Mouse (Mus musculus): ENCODE results near the gene Fgf5.

Gene Fgf5

DNA sequence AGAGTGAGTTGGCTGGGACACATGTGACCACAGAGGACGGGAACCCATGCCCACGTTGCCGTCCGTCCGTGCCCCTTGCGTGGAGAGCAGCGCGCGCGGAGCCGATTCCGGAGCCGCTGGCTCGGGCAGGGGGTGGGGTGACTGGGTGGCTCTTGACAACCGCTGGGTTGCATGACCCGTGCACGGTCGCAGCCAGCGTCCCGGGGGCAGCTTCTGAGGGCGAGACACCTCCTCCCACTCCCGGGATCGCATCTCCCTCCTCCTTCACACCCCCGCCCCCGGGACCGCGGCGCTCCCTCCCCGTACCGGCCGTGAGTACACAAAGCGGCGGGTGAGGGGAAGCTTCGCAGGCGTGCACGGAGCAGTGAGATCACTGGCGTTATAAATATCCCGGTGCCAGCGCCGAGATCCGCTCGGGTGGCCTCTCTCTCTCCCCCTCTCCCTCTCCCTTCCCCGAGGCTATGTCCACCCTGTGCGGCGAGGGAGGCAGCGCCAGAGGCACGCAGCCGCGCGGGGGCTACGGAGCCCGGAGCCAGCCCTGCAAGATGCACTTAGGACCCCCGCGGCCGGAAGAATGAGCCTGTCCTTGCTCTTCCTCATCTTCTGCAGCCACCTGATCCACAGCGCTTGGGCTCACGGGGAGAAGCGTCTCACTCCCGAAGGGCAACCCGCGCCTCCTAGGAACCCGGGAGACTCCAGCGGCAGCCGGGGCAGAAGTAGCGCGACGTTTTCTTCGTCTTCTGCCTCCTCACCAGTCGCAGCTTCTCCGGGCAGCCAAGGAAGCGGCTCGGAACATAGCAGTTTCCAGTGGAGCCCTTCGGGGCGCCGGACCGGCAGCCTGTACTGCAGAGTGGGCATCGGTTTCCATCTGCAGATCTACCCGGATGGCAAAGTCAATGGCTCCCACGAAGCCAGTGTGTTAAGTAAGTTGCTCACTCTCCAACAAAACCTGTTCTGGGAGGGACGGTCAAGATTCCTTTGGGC lies at the start of gene Fgf5:
Fgf5 (plus strand) TSS at position 347 of the 984 bp plus-strand sequence.
- DNase-seq (ENCODE audit: low spot score): peak; percentile 63

DNA sequence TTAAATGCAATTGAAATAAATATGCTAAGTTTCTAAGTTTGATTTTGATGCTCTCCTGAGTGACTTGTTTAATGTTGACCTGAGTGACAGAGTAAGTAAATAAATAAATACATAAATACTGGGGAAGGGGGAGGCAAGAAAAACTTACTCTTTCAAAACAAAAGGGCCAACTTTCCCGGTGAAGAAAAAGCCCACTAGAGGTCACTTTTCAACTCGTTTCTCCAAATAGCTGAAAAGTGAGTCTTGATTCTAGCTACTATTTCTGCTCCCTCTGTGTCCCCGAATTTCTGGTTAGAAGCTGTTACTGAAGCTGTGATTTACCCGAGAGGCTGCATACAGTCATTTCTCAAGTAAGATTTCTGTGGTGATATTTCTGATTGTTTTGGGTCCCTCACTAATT lies 41.5 kb upstream of the Fgf5 start:
- DNase-seq (ENCODE audit: low spot score): no peak

DNA sequence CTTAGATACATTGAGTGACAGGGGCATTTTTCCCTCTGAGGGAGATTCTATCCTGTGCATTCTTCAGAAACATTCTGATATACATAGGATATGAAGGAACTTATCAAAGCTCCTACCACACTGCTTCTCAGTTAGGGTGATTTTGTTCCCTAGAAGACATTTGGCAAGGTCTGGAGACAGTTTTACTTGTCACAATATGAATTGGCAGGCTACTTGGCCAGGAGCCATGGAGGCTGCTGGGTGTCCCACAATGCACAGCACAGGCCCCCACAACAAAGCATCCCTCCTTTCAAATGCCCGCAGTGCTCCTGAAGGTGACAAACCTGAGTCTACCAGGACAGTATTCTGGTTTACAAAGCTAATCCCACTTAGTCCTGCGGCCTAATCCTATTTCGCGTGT lies 32.0 kb upstream of the Fgf5 start:
- no peak for DNase-seq (ENCODE audit: low spot score)

DNA sequence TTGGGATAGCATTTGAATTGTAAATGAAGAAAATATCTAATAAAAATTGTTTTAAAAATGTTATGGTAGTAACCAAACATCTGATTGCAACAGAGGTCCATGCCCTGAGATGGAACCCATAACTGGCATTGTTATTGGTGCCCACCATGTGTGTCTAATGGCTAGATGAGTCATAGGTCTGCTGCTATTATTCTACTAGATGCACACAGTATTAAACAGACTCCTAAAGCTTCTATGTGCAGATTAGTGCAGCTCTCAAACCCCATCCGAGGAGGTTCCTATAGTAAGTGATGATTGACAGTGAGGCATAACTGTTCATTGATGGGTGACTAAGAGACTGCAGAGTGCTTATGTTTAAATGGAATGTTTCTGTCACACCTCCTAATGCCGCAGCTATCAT lies 27.3 kb upstream of the Fgf5 start:
- DNase-seq (ENCODE audit: low spot score): no peak

DNA sequence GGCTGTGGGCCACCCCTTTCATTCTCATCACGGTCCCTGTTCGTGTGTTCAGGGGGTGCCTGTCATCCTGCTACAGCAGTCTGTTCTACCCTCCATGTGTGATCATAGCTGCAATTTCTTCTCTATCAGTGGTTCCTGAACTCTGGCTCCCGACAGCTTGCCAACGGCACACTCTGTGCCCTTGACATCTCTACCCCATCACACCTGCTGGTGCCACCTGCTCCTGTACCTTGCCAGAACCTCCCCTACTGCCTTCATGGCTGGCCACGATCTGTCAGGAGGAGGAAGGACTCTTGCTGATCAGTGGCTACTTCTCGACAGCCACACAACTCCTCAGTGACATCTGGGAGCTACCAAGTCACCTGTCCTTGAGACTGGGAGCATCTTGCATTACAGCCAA lies 24.5 kb upstream of the Fgf5 start:
- no peak for DNase-seq (ENCODE audit: low spot score)

DNA sequence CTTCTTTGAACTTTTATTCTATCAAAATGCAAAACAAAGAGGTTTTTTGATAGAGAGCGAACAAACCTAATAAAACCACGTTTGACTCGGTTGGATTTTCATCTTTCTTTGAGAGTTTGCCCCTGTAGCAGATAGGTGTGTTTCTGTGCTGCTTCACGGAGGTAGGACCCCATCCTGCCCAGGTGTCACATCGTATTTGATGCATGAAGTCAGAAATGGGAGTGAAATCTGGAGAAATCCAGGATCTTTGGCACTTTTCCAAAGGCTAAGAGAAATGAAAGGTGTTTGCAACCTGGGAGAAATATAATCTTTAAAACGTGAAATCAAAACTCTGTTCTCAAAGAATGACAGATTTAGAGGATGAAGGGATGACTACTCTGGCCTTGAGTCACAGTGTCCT lies 15.5 kb upstream of the Fgf5 start:
- no peak for DNase-seq (ENCODE audit: low spot score)

DNA sequence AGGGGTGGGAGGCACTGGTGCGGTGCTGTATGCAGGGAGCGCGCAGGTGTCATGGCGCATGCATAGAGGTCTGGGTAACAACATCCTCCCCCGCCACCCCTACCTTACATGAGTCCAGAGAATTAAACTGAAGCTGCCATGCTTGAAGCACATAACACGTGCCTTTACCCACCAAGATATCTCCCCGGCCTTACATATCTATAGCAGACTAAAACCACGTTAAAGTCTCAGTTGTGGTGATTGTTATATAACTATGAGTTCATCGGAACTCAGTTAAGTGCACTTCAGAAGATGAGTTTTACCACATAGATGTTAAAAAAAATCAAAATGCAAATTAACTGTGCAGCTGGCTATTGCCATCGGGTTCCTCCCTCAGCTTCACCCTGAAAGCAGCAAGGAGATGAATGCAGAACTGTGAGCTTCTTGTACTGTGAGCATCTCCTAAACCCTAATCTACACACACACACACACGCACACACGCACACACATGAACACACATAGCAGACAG lies 12.6 kb upstream of the Fgf5 start:
- DNase-seq (ENCODE audit: low spot score): no peak

DNA sequence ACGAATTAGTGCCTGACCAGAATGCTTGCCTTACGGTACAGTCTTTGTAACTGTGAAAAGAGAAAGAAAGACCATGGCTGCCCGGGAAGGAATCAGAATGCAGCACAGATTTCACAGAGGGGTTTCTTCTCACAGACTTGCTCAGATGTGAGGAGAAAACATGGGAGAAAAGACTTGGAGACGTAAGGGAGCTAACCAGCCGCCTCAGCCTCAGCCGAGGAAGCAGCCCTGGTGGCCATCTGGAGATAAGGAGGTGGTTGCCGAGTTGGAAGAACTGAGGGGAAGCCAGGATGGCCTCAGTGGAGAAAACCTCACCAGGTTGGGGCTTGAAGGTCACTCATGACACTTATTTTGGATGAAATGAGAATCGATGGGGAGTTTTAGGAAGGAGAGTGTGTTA lies 8.7 kb upstream of the Fgf5 start:
- no peak for DNase-seq (ENCODE audit: low spot score)

DNA sequence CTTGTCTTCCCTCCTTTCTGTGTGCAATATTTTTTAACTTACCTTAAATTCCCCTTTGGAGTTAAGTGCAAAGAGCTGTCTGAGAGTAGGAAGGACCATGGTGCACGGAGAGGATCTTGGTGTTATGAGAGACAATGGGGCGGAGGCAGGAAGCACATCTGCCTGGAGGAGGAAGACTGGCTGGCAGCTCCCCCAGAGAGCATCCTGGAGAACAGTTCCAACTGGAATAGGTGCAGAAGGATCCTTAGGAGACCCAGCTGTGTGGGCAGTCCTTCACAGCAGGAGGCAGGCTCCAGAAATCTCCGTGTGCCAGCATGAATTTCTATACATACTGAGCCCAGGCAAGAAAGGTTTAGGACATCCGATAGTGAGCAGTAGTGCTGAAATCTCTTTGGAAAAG lies 8.0 kb upstream of the Fgf5 start:
- DNase-seq (ENCODE audit: low spot score): no peak

DNA sequence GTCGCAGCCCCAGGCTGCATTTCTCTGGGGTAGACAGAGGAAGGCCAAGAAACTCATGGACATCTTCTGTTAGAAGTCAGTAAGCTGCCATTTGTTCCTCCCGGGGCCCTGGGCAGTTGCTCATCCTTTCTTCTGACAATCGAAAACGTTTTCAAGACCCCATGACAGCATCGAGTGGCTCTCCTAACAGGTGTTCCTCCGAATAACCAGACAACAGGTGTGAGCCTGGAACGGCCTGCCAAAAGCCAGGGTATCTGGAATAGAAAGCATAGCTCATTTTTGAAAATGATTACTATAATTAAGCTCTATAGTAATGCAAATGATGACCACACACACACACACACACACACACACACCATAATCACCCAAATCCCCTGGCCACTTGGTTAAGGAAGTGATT lies 7.2 kb upstream of the Fgf5 start:
- no peak for DNase-seq (ENCODE audit: low spot score)

DNA sequence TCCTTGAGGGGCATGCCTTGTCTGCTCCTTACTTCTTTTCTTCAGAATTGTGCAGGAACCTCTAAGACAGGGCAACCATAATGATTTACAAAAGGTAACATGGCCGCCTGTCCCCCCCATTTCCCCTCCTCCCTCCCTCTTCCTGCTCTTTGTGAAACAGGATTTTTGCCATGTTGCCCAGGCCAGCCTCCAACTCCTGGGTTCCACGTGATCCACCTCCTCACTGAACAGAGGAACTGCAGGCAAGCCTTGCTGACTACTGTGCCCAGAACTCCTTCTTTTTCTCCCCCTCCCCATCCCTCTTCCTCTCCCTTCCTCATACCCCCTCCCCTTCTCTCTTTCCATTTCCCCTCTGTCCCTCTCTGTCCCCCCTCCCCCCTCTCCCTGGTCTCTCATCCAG lies 6.5 kb upstream of the Fgf5 start:
- no peak for DNase-seq (ENCODE audit: low spot score)

DNA sequence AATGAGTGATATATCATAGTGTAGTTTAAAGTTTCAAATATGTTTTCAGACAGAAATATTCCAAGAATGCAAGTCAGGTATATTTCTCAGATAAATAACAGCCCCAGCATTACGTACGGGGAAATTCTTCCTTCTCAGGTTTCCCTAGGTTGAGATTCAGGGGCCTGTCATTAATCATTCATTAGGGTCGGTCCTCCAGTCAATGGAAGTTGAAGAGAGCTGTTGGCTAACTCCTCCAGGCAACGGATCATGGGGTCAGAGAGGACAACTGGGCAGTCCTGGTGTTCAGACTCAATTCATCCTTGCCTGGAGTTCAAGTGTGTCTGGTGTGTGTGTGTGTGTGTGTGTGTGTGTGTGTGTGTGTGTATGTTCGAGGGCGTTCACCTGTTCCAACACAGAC lies 837 bp upstream of the Fgf5 start:
- peak; percentile 52 for DNase-seq (ENCODE audit: low spot score)

DNA sequence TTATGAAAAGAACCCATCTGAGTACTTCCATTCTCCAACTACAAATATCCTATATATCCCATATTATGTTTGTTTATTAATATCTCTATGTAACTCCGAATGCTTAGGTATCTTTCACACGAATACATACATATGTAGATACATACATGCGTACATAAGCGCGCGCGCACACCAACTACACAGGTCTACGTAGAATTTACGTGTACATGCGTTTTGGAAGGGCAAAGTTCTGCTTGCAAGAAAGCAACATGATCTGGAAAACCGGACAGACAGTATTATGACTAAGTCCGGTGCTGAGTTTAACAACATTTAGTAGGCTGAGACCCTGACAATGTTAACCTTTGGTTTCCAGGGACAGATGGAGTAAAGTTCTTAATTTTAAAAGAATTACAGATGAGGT lies 1.2 kb downstream of the Fgf5 start:
- DNase-seq (ENCODE audit: low spot score): peak; percentile 36

DNA sequence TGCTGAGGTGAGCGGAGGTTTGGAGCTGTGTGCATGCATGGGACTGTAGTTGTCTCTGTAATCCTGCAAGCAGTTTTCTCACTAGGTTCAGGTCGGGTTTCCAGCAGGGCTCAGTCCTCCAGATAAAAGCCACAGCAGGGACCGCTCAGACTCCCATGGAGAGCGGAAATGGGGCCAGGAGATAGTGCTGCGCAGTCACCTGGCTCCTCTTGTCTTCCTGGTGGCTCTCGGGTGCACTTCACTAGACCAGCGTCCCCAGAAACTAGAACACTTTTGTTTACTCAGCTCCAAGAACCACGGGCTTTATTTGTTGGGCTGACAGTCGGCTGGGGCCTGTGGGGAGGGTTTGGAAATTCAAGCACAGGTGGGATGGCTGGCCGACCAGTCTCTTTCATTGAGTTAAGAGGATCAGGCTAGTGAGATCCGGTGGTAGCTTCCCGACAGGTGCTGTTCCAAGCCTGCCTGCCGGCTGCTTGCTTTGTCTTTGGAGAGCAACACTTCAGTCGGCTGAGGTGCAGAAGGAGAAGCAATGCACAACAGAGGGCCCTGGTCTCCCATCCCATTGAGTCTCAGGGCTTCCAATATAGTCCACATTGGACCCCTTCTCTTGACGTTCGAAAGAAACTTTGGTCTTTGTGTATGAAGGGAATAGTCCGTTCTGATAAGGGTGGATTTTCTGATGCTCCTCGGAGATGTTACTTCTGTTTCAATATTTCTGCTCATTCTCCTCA lies 1.9 kb downstream of the Fgf5 start:
- DNase-seq (ENCODE audit: low spot score): peak; percentile 23

DNA sequence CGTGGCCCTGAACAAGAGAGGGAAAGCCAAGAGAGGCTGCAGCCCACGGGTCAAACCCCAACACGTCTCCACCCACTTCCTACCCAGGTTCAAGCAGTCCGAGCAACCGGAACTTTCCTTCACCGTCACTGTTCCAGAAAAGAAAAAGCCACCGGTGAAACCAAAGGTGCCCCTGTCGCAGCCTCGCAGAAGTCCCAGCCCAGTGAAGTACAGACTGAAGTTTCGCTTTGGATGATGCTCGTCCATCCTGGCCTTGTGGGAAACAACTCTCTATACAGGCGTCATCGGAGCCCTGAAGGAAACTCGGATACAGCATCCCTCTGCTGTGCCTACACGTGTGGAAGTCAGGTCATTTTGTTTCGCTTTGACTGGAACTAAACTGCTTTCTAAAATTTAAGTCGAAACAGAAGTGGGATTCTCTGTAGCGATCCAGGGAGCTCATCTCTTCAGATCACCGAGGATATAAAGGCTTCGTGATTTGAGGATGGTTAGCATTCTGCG lies 21.4 kb downstream of the Fgf5 start:
- no peak for DNase-seq (ENCODE audit: low spot score)

DNA sequence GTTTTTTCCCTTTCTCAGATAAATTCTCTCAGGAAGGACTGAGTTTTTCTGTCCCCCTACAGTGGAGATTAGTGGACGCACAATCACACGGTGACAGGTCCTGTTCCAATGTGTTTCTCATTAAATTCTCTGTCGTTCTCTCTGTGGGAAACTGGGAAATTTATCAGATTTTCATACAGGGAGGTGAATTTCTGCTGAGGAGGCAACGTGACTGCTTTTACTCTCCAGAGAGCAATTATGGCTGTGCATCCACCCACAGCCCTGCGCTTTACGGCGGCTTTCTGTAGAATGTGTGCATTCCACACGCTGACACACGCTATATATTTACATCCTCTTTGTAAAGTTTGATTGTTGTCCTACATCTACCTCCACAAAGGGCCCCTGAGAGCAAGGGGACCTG lies 28.0 kb downstream of the Fgf5 start:
- no peak for DNase-seq (ENCODE audit: low spot score)

DNA sequence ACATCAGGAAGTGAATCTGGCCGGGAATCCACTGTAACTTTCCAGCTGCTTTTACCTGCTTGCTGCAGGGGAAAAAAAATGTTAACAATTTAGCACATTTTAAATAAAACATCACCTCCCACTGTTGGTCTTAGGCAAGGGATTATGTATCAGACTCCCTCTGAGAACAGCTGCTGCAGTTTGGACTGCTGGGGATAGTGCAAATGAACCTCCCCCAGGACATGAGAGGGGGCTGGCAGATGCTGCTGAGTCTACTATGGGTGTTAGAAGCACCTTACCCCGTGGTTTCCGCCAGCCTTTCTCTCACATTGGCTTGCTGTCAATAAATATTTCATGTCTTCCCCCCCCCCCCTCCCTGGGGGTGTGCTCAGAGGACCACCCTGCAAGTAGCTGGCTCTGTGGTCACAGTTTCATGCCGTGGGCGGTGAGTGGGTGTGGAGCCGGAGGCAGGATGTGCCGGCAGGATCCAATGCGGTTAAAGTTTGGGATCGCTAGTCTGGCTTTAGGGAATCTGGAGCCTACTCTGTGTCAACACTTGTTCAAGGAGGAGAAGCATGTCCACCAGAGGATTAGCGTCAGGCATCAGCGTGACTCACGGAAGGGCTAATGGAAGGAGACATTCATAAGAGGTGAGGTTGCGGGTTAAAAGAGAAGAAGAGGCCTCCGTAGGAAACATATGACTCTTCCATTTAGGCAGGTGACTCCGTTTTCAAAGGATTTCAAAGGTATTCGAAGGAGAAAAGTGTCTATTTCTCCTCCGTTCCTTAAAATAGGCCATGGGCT lies 29.9 kb downstream of the Fgf5 start:
- no peak for DNase-seq (ENCODE audit: low spot score)

DNA sequence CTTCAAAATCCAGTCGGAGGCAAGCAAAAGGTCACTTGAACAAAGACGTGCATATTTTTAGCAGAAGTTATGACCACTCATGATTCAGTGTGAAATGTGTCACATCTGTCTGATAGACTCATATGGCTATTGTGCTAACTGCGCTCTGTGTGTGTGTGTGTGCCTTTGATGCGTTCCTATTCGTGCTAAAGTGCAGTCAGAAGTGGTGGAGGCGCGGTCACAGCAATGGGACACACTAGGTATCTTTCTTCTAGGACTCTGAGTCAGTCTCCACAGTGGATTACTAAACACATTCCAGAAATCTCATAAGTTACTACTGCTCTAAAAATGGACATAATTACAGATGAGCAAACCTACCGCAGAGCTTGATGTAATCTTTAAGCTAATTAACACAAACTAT lies 36.7 kb downstream of the Fgf5 start:
- DNase-seq (ENCODE audit: low spot score): no peak

DNA sequence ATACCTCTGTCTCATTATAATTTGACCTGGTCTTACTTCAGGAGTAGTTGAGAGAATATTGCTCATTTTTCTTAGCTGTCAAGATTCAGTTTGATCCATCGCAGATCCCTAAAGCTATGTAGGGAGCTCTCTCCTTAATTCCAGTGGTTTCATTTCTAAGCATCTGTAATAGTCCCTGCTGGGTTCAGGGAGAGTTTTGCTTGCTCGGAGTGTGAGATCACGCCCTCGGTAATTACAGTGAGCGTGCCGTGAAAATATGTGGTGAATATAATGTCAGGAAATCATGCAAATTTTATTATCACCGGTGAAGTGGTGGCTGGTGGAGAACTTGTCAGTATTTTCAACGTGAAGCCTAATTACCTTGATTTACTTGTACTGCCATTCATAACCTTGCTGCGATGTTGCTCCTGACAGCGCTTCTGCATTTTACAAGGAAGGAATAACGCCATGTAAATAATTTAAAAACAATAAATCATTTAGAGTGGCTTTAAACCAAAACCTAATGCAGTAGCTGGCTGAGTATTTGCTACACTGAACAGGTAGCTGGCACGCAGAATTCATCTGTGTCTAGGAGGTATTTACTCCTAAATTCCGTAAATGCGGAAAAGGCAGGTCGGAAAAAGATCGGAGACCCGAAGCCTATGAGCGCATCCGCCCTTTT lies 38.5 kb downstream of the Fgf5 start:
- no peak for DNase-seq (ENCODE audit: low spot score)

DNA sequence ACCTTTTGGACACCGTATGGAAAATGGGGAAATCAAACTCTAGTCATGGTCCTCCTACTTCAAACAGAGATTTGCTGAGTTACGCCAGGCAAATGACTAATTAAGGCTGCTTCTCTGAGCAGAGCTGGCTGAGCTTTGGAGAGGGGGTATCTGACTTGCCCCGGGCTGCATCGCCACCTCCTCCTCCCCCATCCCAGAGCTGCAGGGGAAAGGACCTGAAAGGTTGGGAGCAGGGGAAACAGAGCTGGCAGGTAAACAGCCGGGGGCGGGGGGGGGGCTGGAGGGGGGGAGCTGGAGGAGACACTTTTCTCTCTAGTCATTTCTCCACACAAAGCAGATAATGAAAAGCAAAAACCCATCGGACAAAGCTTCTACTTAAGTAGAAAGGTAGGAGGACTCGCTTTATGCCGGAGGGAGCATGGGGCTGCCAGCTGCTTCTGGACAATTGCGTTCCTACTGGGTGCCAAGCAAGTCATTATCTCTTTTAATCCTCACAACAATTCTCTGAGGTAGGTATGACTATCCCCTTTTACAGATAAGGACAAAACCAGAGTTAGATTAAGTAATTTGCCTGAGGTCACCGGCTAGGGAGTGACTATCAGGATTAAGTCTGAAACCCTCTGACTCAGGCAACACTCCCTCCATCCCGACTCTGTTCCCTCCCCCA lies 39.2 kb downstream of the Fgf5 start:
- DNase-seq (ENCODE audit: low spot score): no peak

DNA sequence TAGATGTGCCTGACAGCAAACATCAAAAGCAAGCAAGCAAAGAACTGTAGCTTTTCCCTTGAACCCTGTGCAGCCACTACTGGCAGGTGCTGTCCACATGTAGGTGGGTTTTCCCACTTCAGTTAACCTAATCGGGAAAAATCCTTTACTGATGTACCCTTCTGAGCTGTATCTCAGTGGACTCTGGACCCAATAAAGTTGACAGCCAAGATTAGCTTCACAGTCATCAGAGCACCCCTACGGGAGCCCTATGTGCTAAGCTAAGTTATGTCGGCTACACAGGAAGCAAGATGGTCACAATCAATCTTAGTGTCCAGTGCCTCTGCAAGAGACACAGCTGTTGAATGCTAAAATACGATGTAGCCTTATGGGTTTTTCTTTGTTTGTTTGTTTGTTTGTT lies 46.1 kb downstream of the Fgf5 start:
- DNase-seq (ENCODE audit: low spot score): no peak

Data from embryo, embryonic 10 days (tissue).